Mouse (Mus musculus) stomach, postnatal 0 days (tissue): ENCODE measurements around the gene Rapgefl1.
A peak's percentile ranks its signal among the peaks of the same experiment; 100 is the strongest.

Experiments used
- CTCF ChIP-seq: IDR thresholded peaks from 2 replicates; pipeline ENCODE4 v1.5.1; 2016; ENCODE audit warnings: antibody characterized with exemption, low read depth, mild to moderate bottlenecking, moderate library complexity
- EP300 ChIP-seq: optimal IDR thresholded peaks from 2 replicates; pipeline ENCODE3; 2016; ENCODE audit warnings: antibody characterized with exemption

GRCm38 (mm10) chr11:98787691-98788090, 48.9 kb upstream of the Rapgefl1 start:
- peak; percentile 74 for TF ChIP-seq CTCF
- no peak for TF ChIP-seq EP300
